Mouse (Mus musculus): ENCODE data around the gene Smim22.

Gene Smim22

GRCm38 (mm10) chr16:5045322-5045721, 38.2 kb downstream of the Smim22 start:
- ChIA-PET CTCF (no interaction called here), POLR2A (interaction anchor here in 3 of 4 experiments (0.7 to 3.2 kb wide), 11 partner anchors 9 to 514 kb away, joined by 3 to 17 read pairs (median 3); no protein-coding TSS in a partner anchor)

DNA sequence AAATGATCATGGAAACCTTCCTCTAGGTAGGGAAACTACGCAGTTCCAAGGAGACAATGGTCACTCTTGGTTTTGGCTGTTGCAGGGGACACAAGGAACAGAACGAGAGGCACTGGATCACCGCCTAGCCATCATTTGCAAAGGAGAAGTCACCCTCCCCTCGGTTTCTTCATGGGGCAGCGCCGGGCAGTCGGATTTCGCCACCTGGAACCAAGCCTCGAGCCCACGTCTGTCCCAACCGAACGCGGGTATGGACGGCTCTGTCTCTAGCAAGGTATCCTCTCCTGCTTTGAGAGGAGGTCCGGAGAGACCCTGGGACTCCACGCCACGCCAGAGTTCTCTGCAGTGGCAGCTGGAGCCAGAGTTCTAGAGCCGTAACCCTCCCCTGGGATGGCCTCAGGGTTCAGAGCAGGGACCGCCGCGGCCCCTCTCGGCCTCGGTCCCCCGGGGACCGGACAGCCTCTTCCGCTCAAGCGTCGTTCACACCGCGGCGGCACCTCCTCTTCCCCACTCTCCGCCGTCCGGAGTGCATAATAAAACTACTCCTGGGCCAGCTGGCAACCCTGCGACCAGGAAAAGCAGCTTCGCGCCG, 42.2 kb downstream of the Smim22 start:
- POLR2A ChIA-PET, result interaction anchor here (0.6 to 3.6 kb wide), 64 partner anchors 9 to 1073 kb away, joined by 3 to 53 read pairs (median 4); partner anchors contain the start of genes Rogdi (in 3 of the 4), Anks3 (in 2 of the 4), Ubald1 (in 2 of the 4) and Cdip1 (in 1 of the 4)
- CTCF ChIA-PET, result interaction anchor here in 1 of 4 experiments (0.7 kb wide), 1 partner anchor 294 kb away, joined by 3 read pairs; no protein-coding TSS in a partner anchor

DNA sequence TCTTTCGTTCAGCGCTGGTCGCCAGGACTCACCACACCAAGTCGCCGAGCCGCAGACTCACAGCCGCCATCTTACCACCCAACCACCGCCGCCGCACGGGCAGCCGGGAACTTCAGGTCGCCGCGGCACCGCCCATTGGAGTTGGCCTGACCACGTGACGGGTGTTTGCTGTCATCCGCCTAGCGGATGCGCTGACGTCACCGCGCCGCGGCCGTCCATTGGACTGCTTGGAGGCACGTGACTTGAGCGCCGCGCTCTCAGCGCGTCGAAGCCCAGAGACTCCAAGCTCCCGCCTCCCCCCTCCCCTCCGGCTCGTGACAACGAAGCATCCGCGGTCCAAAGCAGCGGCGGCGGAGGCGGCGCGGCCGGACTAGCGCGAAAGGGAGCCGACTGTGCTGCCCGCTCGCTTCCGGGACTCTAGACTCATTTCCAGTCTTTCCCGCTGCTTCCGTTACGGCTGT, 42.7 kb downstream of the Smim22 start, which contains the start of the genes Glyr1 and Ubn1:
Gene Glyr1 (minus strand): TSS at position 90 of the 461 bp plus-strand sequence.
Gene Ubn1 (plus strand): TSS at position 284 of the 461 bp plus-strand sequence.
- ChIA-PET CTCF (interaction anchor here in 2 of 4 experiments (0.5 to 1.0 kb wide), 3 partner anchors 27 to 293 kb away, joined by 3 read pairs; no protein-coding TSS in a partner anchor), POLR2A (interaction anchor here (0.6 to 3.6 kb wide), 82 partner anchors 9 to 1073 kb away, joined by 3 to 53 read pairs (median 4); partner anchors contain the start of genes Rogdi (in 3 of the 4), Anks3 (in 2 of the 4), Cdip1 (in 2 of the 4) and Mgrn1 (in 2 of the 4))

- ChIA-PET CTCF (interaction anchor here in 2 of 4 experiments (0.5 to 1.0 kb wide), 3 partner anchors 27 to 293 kb away, joined by 3 read pairs; no protein-coding TSS in a partner anchor), POLR2A (interaction anchor here (0.6 to 3.6 kb wide), 89 partner anchors 8 to 1074 kb away, joined by 3 to 53 read pairs (median 4); partner anchors contain the start of genes Rogdi (in 3 of the 4), Anks3 (in 2 of the 4), Cdip1 (in 2 of the 4) and Mgrn1 (in 2 of the 4))
Measured at GRCm38 (mm10) chr16:5050251-5051110, 43.4 kb downstream of the Smim22 start.

Measured in embryonic stem cell, embryonic (primary cell).